Mouse (Mus musculus): ENCODE measurements at regions not wholly inside any gene's neighbourhood (a gene's known extent, or its start where the extent isn't known, plus 50 kb on each side); places are given as distances from the start of the nearest gene placed in this dataset.

DNA sequence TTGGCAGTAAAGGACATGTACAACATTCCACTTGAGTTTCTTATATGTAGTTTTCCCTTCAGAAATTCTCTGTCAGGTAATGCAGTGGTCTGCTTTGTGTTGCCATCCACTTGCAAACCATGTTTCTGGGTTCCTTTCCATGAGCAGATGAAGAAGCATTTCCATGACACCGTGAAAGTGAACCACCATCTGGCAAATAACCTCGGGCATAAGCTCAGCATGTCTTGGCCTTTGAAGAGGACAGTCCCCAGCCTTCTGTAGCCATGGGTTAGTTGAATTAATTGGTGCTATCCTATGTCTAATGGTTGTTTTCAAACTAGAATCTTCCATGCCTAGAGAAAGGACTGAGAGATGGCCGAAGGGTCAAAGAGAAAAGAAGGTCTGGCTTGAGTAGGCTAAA, 414.3 kb upstream of the Id4 start:
- H3K4me2 ChIP-seq, result no peak overlapping the region
- ATAC-seq (ENCODE audit: insufficient number of reproducible peaks, insufficient read depth, low FRiP score, low TSS enrichment, low read depth), result no peak
- no peaks in the 10 kb centered on the region for H3K36me3 ChIP-seq
- H3K4me3 ChIP-seq, result no peak overlapping the region
- peaks cover 11% of the 10 kb centered on the region for H3K4me1 ChIP-seq
- WGBS, result 78% methylated on average over 3 of the region's 3 CpGs
- H3K27me3 ChIP-seq, result no peaks in the 10 kb centered on the region
- peaks cover 3% of the 10 kb centered on the region for H3K9me3 ChIP-seq
- no peak overlapping the region for H3K9ac ChIP-seq
- H3K27ac ChIP-seq, result no peak overlapping the region

DNA sequence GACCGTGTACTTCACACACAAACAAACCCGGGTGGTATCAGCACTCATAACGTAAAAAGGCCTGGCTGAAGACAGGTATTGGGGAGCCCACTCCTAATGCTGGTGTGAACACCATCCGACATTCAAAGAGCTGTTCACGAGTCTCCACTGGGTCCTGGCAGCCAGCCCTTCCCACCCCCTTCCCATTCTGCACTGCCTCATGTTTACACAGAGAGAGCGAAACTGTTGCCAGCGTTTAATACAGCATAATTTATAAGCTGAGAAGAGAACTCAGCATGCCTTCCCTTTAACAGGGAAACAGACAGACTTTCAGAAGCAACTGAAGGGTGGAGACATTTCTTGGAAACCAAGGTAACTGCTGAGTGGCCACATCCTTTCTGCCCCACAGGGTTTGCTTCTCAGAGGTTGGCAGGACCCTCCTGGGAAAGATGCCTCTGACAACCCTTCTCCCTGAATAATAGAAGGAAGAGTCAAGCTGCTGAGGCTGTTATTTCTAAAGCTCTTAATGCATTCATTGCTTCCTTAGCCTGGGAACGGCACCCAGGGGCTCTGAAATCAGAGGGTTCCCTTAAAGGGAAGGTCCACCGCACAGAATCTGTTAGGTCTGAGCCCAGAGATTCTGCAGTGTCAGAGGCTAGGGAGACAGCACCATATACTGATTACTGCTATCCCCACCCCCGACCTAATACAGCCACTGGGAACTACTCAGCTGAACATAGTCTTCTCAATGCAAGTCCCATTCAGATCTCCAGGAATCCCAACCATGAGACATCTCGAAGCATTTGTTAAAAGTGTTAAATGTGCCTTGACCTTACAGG, 412.4 kb upstream of the Id4 start:
- no peak for ATAC-seq (ENCODE audit: insufficient number of reproducible peaks, insufficient read depth, low FRiP score, low TSS enrichment, low read depth)
- peaks cover 7% of the 10 kb centered on the region; the same call in 1 of the 2 replicates for H3K4me1 ChIP-seq
- no peaks in the 10 kb centered on the region for H3K36me3 ChIP-seq
- no peaks in the 10 kb centered on the region for H3K27me3 ChIP-seq
- WGBS, result 70% methylated on average over 11 of the region's 11 CpGs
- H3K27ac ChIP-seq, result no peak overlapping the region
- no peak overlapping the region for H3K9ac ChIP-seq
- H3K4me3 ChIP-seq, result no peak overlapping the region
- peaks cover 3% of the 10 kb centered on the region for H3K9me3 ChIP-seq
- no peak overlapping the region for H3K4me2 ChIP-seq

DNA sequence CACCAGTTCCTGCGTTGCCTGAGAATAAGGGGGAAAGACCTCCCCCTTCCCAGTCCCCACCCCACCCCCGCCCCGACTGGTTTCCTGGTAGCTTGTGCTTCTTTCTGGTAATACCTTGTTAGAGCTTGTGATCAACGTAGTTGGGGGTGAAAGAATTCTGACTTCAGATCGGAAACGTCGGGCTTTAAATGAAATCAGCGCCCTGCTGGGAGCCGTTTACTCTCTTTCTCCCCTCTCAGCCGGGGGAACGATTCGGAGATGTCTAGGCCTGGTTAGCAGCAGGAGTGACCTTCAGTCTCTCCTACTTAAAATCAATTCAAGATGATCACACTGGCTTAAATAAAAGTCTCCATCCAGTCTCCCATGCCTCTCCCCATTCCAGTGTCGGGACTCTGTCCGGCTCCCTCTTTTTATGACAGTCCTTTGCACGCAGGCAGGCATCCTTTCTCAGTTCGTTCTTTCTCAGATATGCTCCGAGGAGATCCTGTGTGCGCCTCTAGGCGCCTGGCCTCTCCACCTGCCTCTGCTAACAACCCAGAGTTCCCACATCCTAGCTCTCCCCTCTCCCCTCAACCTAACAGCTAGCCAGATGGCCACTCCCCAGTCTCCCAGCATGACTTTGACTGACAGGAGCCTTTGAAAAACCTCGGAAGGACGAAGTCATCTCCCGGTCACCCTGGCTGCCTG, 405.5 kb upstream of the Id4 start:
- Histone ChIP-seq H3K27me3 (no peaks in the 10 kb centered on the region), H3K9ac (peak overlapping the region; percentile 58; the same call in 1 of the 2 replicates), H3K9me3 (no peaks in the 10 kb centered on the region), H3K4me3 (peak overlapping the region; percentile 20), H3K27ac (no peak overlapping the region), H3K4me2 (peak overlapping the region; percentile 50), H3K36me3 (no peaks in the 10 kb centered on the region), H3K4me1 (peaks cover 20% of the 10 kb centered on the region)
- WGBS, result 4% methylated on average over 22 of the region's 22 CpGs
- no peak for ATAC-seq (ENCODE audit: insufficient number of reproducible peaks, insufficient read depth, low FRiP score, low TSS enrichment, low read depth)

DNA sequence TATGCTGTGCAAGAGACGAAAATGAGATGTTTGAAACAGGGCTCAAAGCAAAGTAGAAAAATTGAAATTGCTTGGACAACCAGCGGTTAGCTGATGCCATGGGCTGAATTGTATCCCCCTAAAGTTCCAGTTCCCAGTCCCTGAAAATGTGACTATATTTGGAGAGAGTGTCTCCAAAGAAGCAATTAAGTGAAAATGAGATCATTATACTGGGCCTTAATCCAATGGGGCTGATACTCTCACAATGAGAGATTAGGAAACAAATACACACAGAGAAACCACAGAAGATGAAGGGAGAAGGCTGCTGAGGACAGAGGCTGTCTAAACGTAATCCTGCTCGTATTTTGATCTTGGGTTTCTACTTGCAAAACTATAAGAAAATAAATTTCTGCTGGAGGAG, 402.1 kb upstream of the Id4 start:
- H3K27me3 ChIP-seq, result no peaks in the 10 kb centered on the region
- H3K4me2 ChIP-seq, result no peak overlapping the region
- no peaks in the 10 kb centered on the region for H3K9me3 ChIP-seq
- H3K9ac ChIP-seq, result no peak overlapping the region
- H3K4me1 ChIP-seq, result peaks cover 20% of the 10 kb centered on the region
- 77% methylated on average over 4 of the region's 4 CpGs for WGBS
- no peak overlapping the region for H3K4me3 ChIP-seq
- H3K36me3 ChIP-seq, result no peaks in the 10 kb centered on the region
- no peak overlapping the region for H3K27ac ChIP-seq
- no peak for ATAC-seq (ENCODE audit: insufficient number of reproducible peaks, insufficient read depth, low FRiP score, low TSS enrichment, low read depth)

DNA sequence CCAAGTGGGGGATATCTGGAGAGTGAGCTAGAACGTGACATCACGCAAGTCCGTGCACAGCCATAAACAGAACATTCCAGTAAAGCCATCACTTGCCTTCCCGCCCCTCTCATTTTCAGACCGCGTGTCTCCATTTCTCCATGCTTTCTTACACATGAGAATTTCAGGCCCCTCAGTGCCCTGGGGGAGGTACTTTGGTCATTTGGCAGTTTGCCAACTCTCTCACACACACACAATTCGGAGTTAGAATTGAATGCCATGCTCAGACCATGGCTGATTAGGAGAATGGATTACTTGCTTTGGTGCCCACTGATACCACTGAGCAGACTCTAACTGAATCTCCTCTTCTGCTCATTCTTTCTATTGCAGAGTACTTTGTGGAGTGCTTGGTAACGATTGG, 400.7 kb upstream of the Id4 start:
- H3K4me3 ChIP-seq, result no peak overlapping the region
- ATAC-seq (ENCODE audit: insufficient number of reproducible peaks, insufficient read depth, low FRiP score, low TSS enrichment, low read depth), result no peak
- H3K9me3 ChIP-seq, result no peaks in the 10 kb centered on the region
- no peaks in the 10 kb centered on the region for H3K36me3 ChIP-seq
- WGBS, result 48% methylated on average over 8 of the region's 8 CpGs
- no peaks in the 10 kb centered on the region for H3K27me3 ChIP-seq
- no peak overlapping the region for H3K27ac ChIP-seq
- H3K4me2 ChIP-seq, result no peak overlapping the region
- peaks cover 16% of the 10 kb centered on the region for H3K4me1 ChIP-seq
- no peak overlapping the region for H3K9ac ChIP-seq

DNA sequence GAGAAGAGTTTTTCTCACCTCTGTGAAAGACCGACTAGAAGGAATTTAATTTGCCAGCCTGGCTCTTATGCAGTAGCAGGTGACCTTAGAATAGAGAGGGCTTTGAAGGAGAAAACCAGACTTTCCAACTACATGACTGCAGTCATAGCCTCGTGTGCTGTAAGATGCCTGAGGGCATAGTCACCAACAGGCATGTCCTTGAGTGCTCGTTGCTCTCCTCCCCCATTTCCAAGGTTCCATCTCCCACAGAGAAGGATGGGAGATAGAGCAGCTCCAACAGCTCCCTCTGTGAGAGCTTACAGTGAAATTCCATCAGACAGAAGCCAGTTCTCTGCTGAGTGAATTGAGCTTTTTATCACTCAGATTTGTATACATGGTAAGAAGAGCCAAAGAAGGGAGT, 398.1 kb upstream of the Id4 start:
- Histone ChIP-seq H3K4me2 (no peak overlapping the region), H3K4me1 (peaks cover 6% of the 10 kb centered on the region), H3K9me3 (no peaks in the 10 kb centered on the region), H3K36me3 (no peaks in the 10 kb centered on the region), H3K27ac (no peak overlapping the region), H3K9ac (no peak overlapping the region), H3K4me3 (no peak overlapping the region), H3K27me3 (no peaks in the 10 kb centered on the region)
- 0 out of 2 replicates have a peak, but pooled peaks have one; percentile 15 for ATAC-seq (ENCODE audit: insufficient number of reproducible peaks, insufficient read depth, low FRiP score, low TSS enrichment, low read depth)
- WGBS, result 38% methylated on average over 3 of the region's 3 CpGs

DNA sequence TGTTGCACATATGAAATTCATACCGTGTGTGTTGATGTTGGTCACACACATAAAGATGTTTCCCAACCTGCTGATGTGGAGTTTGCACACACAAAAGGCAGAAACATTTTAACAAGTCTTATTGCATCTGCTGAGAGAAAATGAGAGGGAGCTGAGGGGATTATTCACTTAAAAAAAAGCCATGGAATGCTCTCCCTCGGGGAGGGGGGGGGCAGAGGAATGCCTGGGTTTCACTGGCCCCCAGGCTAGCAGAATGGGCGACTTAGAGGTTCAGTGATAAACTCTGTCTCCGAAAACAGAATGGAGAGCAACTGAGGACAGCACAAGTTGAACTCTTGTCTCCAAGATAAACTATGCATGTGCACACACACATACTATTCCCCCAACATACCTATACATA, 392.4 kb upstream of the Id4 start:
- Histone ChIP-seq H3K4me2 (no peak overlapping the region), H3K27ac (no peak overlapping the region), H3K9ac (no peak overlapping the region), H3K4me1 (no peaks in the 10 kb centered on the region), H3K4me3 (no peak overlapping the region), H3K27me3 (no peaks in the 10 kb centered on the region), H3K9me3 (no peaks in the 10 kb centered on the region), H3K36me3 (no peaks in the 10 kb centered on the region)
- ATAC-seq (ENCODE audit: insufficient number of reproducible peaks, insufficient read depth, low FRiP score, low TSS enrichment, low read depth), result no peak
- WGBS, result 52% methylated on average over 4 of the region's 4 CpGs

DNA sequence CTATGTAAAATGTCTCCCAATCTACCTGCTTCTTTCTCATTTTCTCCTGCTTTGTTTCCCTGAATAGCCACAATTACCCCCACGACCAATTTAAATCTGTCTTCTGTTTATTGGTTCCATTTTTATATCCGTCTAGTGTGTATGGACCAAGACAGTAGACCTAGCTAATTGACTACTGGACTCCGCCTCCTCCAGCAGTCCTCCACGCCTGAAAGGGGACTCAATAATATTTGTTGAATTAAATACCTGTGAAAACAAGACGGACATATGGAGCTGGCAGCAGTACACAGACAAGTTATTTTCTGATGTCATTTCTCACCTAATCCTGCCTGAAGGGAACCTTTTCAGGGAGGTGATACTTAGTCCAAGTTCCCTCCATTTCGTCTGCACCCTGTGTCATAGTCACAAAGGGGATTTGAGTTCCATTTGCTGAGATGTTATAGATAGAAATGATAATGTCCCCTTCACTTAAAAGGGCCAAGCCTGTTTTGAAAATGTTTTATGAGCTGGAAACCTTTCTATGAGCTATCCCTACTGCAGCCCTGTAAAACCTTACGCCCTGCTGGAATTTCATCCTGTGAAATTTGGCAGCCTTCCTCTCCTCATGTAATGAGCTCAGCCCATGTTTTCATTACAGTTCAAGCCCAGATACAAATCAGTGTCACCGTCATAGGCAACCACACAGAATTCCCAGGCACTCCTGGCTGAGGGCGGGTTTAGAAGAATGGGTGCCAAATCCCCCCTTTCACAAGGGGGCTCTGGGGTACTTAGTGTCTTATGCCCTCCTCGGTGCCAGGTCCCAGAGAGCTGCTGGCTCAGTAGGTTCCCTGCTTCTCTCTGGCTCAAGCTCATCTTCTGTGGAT, 391.1 kb upstream of the Id4 start:
- Histone ChIP-seq H3K27me3 (no peaks in the 10 kb centered on the region), H3K9ac (no peak overlapping the region), H3K4me2 (no peak overlapping the region), H3K9me3 (no peaks in the 10 kb centered on the region), H3K4me3 (no peak overlapping the region), H3K4me1 (no peaks in the 10 kb centered on the region), H3K36me3 (no peaks in the 10 kb centered on the region), H3K27ac (no peak overlapping the region)
- ATAC-seq (ENCODE audit: insufficient number of reproducible peaks, insufficient read depth, low FRiP score, low TSS enrichment, low read depth), result no peak
- WGBS, result 59% methylated on average over 10 of the region's 10 CpGs

DNA sequence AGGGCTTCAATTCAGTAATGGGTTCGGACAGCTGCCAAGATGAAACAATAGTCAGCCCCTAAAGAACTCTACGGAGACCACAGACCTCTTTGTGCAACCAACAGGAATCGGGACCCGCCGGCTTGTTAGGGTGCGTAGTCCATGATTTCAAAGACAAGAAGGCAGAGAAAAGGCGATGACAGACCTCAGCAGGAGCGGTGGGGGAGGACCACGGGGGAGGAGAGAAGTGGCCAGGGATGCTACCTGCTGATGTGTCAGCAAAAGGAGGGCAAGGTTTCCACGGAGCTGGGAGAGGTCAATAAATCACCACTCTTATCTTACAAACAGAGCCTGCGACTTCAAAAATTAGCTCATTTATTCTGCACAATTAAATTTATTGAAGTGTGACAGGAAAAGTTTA, 388.4 kb upstream of the Id4 start:
- Histone ChIP-seq H3K4me1 (no peaks in the 10 kb centered on the region), H3K27ac (no peak overlapping the region), H3K4me2 (no peak overlapping the region), H3K27me3 (no peaks in the 10 kb centered on the region), H3K36me3 (no peaks in the 10 kb centered on the region), H3K4me3 (no peak overlapping the region), H3K9me3 (no peaks in the 10 kb centered on the region), H3K9ac (no peak overlapping the region)
- no peak for ATAC-seq (ENCODE audit: insufficient number of reproducible peaks, insufficient read depth, low FRiP score, low TSS enrichment, low read depth)
- WGBS, result 65% methylated on average over 11 of the region's 11 CpGs

DNA sequence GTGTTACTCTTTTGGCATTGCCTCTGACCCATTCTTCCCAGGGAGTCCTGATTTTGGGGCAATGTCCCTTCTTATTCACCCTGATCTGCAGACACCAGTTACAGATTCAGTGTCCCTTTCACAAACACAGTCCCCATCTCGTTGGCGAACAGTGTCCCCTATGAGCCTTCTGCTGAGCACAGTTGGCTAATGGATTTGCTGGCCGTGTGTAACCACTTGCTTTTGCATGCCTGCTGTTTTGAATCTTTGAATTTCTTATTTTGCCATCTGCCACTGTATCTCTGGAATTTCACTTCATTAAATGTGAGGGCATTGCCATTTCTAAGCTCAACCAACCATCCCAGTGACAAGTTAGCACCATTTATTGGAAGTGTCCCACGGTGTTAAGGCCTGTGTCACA, 368.5 kb upstream of the Id4 start:
- no peaks in the 10 kb centered on the region for H3K9me3 ChIP-seq
- no peaks in the 10 kb centered on the region for H3K27me3 ChIP-seq
- no peak overlapping the region for H3K4me2 ChIP-seq
- H3K9ac ChIP-seq, result no peak overlapping the region
- WGBS, result 85% methylated on average over 4 of the region's 4 CpGs
- no peaks in the 10 kb centered on the region for H3K4me1 ChIP-seq
- no peak overlapping the region for H3K4me3 ChIP-seq
- no peak overlapping the region for H3K27ac ChIP-seq
- no peaks in the 10 kb centered on the region for H3K36me3 ChIP-seq
- ATAC-seq (ENCODE audit: insufficient number of reproducible peaks, insufficient read depth, low FRiP score, low TSS enrichment, low read depth), result no peak

DNA sequence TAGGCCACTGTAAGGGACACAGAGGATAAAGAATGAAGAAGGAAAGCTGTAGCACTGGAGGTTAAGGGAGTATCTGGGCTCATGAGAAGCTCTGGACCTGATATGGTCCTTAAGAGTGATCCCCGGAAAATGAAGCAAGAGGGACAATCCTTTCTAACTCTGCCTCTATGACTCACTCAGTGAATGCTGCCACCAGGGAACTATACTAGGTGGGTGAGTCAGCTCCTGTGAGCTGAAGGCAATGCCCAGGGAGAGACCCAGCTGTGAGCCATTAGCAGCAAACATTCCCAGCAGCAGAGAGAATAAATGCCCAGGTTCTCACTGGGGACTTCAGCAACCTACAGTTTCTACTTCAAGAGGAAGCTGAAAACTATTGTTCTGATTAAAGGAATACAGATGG, 366.7 kb upstream of the Id4 start:
- no peak overlapping the region for H3K9ac ChIP-seq
- no peaks in the 10 kb centered on the region for H3K27me3 ChIP-seq
- no peak for ATAC-seq (ENCODE audit: insufficient number of reproducible peaks, insufficient read depth, low FRiP score, low TSS enrichment, low read depth)
- no peak overlapping the region for H3K4me3 ChIP-seq
- no peak overlapping the region for H3K4me2 ChIP-seq
- H3K9me3 ChIP-seq, result peaks cover 5% of the 10 kb centered on the region; the same call in 1 of the 2 replicates
- WGBS, result 71% methylated on average over 1 of the region's 1 CpGs
- H3K36me3 ChIP-seq, result no peaks in the 10 kb centered on the region
- no peak overlapping the region for H3K27ac ChIP-seq
- H3K4me1 ChIP-seq, result no peaks in the 10 kb centered on the region

All from embryonic facial prominence, embryonic 13.5 days (tissue).